Mouse (Mus musculus): ENCODE data around the gene Fbxo9. TPM values are rescaled to one million over a fixed set of nuclear protein-coding genes. Genes with fewer than 3 reads are reported as not detected.

The Fbxo9 gene
- polyA plus RNA-seq, 1 experiment from 2014 or later = 25.0 TPM

GRCm38 (mm10) chr9:78105501-78105932 is 3.3 kb downstream of the Fbxo9 start:
- no peak for DNase-seq (ENCODE audit: low spot score)
- peaks cover 4% of the 10 kb centered on the region; the same call in 1 of the 2 replicates for H3K27me3 ChIP-seq (ENCODE audit: insufficient read depth, poor library complexity, severe bottlenecking)
- no peak overlapping the region for H3K27ac ChIP-seq
- no peaks in the 10 kb centered on the region for H3K9me3 ChIP-seq
- 89% methylated on average over 6 of the region's 6 CpGs for WGBS
- no peak overlapping the region for H3K4me3 ChIP-seq
- H3K4me1 ChIP-seq (replicated peaks) = peaks cover 22% of the 10 kb centered on the region
- H3K36me3 ChIP-seq = peaks cover 17% of the 10 kb centered on the region

- peaks cover 22% of the 10 kb centered on the region for H3K4me1 ChIP-seq (replicated peaks)
- H3K4me3 ChIP-seq = no peak overlapping the region
- peaks cover 23% of the 10 kb centered on the region for H3K36me3 ChIP-seq
- no peak overlapping the region for H3K27ac ChIP-seq
- DNase-seq (ENCODE audit: low spot score) = no peak
- whole genome bisulfite sequencing = 93% methylated on average over 6 of the region's 6 CpGs
- H3K9me3 ChIP-seq = no peaks in the 10 kb centered on the region
- H3K27me3 ChIP-seq (ENCODE audit: insufficient read depth, poor library complexity, severe bottlenecking) = peaks cover 4% of the 10 kb centered on the region; the same call in 1 of the 2 replicates
These were observed 3.9 kb downstream of the Fbxo9 start for GRCm38 (mm10) chr9:78104973-78105372.

- Histone ChIP-seq H3K27ac (no peak overlapping the region), H3K27me3 (ENCODE audit: insufficient read depth, poor library complexity, severe bottlenecking) (peaks cover 4% of the 10 kb centered on the region; the same call in 1 of the 2 replicates), H3K4me1 (replicated peaks) (peaks cover 15% of the 10 kb centered on the region), H3K4me3 (no peak overlapping the region), H3K36me3 (peaks cover 30% of the 10 kb centered on the region), H3K9me3 (no peaks in the 10 kb centered on the region)
- 90% methylated on average over 8 of the region's 8 CpGs for WGBS
- no peak for DNase-seq (ENCODE audit: low spot score)
These were observed 4.8 kb downstream of the Fbxo9 start for GRCm38 (mm10) chr9:78103965-78104560.

GRCm38 (mm10) chr9:78101431-78101830 is 7.4 kb downstream of the Fbxo9 start:
- Histone ChIP-seq H3K27ac (no peak overlapping the region), H3K9me3 (peaks cover 4% of the 10 kb centered on the region), H3K4me1 (replicated peaks) (no peaks in the 10 kb centered on the region), H3K27me3 (ENCODE audit: insufficient read depth, poor library complexity, severe bottlenecking) (no peaks in the 10 kb centered on the region), H3K4me3 (no peak overlapping the region), H3K36me3 (peaks cover 57% of the 10 kb centered on the region)
- no peak for DNase-seq (ENCODE audit: low spot score)
- WGBS = 80% methylated on average over 4 of the region's 4 CpGs

- Histone ChIP-seq H3K36me3 (peaks cover 59% of the 10 kb centered on the region), H3K4me1 (replicated peaks) (no peaks in the 10 kb centered on the region), H3K4me3 (no peak overlapping the region), H3K9me3 (peaks cover 5% of the 10 kb centered on the region), H3K27me3 (ENCODE audit: insufficient read depth, poor library complexity, severe bottlenecking) (no peaks in the 10 kb centered on the region), H3K27ac (no peak overlapping the region)
- 88% methylated on average over 5 of the region's 5 CpGs for WGBS
- no peak for DNase-seq (ENCODE audit: low spot score)
These were observed 7.9 kb downstream of the Fbxo9 start for GRCm38 (mm10) chr9:78100956-78101355.

- Histone ChIP-seq H3K27me3 (ENCODE audit: insufficient read depth, poor library complexity, severe bottlenecking) (no peaks in the 10 kb centered on the region), H3K4me1 (replicated peaks) (no peaks in the 10 kb centered on the region), H3K36me3 (peaks cover 68% of the 10 kb centered on the region), H3K27ac (no peak overlapping the region), H3K9me3 (peaks cover 5% of the 10 kb centered on the region), H3K4me3 (no peak overlapping the region)
- 96% methylated on average over 6 of the region's 6 CpGs for WGBS
- DNase-seq (ENCODE audit: low spot score) = no peak
These were observed 12.5 kb downstream of the Fbxo9 start for GRCm38 (mm10) chr9:78096376-78096775.

- peaks cover 5% of the 10 kb centered on the region for H3K9me3 ChIP-seq
- H3K4me3 ChIP-seq = no peak overlapping the region
- no peaks in the 10 kb centered on the region for H3K4me1 ChIP-seq (replicated peaks)
- H3K27me3 ChIP-seq (ENCODE audit: insufficient read depth, poor library complexity, severe bottlenecking) = no peaks in the 10 kb centered on the region
- no peak overlapping the region for H3K27ac ChIP-seq
- H3K36me3 ChIP-seq = peaks cover 65% of the 10 kb centered on the region
- no peak for DNase-seq (ENCODE audit: low spot score)
- 95% methylated on average over 12 of the region's 12 CpGs for WGBS
These were observed 13.2 kb downstream of the Fbxo9 start for GRCm38 (mm10) chr9:78095686-78096085.

GRCm38 (mm10) chr9:78090596-78090995 is 18.3 kb downstream of the Fbxo9 start:
- Histone ChIP-seq H3K27me3 (ENCODE audit: insufficient read depth, poor library complexity, severe bottlenecking) (no peaks in the 10 kb centered on the region), H3K4me1 (replicated peaks) (no peaks in the 10 kb centered on the region), H3K9me3 (no peaks in the 10 kb centered on the region), H3K36me3 (peaks cover 45% of the 10 kb centered on the region), H3K4me3 (no peak overlapping the region), H3K27ac (no peak overlapping the region)
- 90% methylated on average over 3 of the region's 3 CpGs for WGBS
- no peak for DNase-seq (ENCODE audit: low spot score)

GRCm38 (mm10) chr9:78089906-78090305 is 19.0 kb downstream of the Fbxo9 start:
- WGBS = 87% methylated on average over 1 of the region's 1 CpGs
- Histone ChIP-seq H3K9me3 (no peaks in the 10 kb centered on the region), H3K4me1 (replicated peaks) (no peaks in the 10 kb centered on the region), H3K4me3 (no peak overlapping the region), H3K27ac (no peak overlapping the region), H3K27me3 (ENCODE audit: insufficient read depth, poor library complexity, severe bottlenecking) (no peaks in the 10 kb centered on the region), H3K36me3 (peaks cover 45% of the 10 kb centered on the region)
- DNase-seq (ENCODE audit: low spot score) = no peak

- WGBS = 81% methylated on average over 7 of the region's 7 CpGs
- H3K36me3 ChIP-seq = peaks cover 51% of the 10 kb centered on the region
- H3K4me1 ChIP-seq (replicated peaks) = no peaks in the 10 kb centered on the region
- H3K4me3 ChIP-seq = no peak overlapping the region
- DNase-seq (ENCODE audit: low spot score) = no peak
- H3K27me3 ChIP-seq (ENCODE audit: insufficient read depth, poor library complexity, severe bottlenecking) = no peaks in the 10 kb centered on the region
- no peaks in the 10 kb centered on the region for H3K9me3 ChIP-seq
- no peak overlapping the region for H3K27ac ChIP-seq
These were observed 19.9 kb downstream of the Fbxo9 start for GRCm38 (mm10) chr9:78088971-78089370.

GRCm38 (mm10) chr9:78088521-78088920 is 20.3 kb downstream of the Fbxo9 start:
- WGBS = 73% methylated on average over 4 of the region's 4 CpGs
- peaks cover 55% of the 10 kb centered on the region for H3K36me3 ChIP-seq
- no peak for DNase-seq (ENCODE audit: low spot score)
- no peaks in the 10 kb centered on the region for H3K4me1 ChIP-seq (replicated peaks)
- H3K27me3 ChIP-seq (ENCODE audit: insufficient read depth, poor library complexity, severe bottlenecking) = no peaks in the 10 kb centered on the region
- H3K9me3 ChIP-seq = no peaks in the 10 kb centered on the region
- H3K27ac ChIP-seq = no peak overlapping the region
- H3K4me3 ChIP-seq = no peak overlapping the region

- no peaks in the 10 kb centered on the region for H3K4me1 ChIP-seq (replicated peaks)
- H3K4me3 ChIP-seq = no peak overlapping the region
- H3K9me3 ChIP-seq = no peaks in the 10 kb centered on the region
- no peak for DNase-seq (ENCODE audit: low spot score)
- no peaks in the 10 kb centered on the region for H3K27me3 ChIP-seq (ENCODE audit: insufficient read depth, poor library complexity, severe bottlenecking)
- peaks cover 55% of the 10 kb centered on the region for H3K36me3 ChIP-seq
- 91% methylated on average over 9 of the region's 9 CpGs for WGBS
- no peak overlapping the region for H3K27ac ChIP-seq
These were observed 21.1 kb downstream of the Fbxo9 start for GRCm38 (mm10) chr9:78087751-78088150.

- no peaks in the 10 kb centered on the region for H3K4me1 ChIP-seq (replicated peaks)
- WGBS = 89% methylated on average over 14 of the region's 14 CpGs
- no peak for DNase-seq (ENCODE audit: low spot score)
- peaks cover 65% of the 10 kb centered on the region for H3K36me3 ChIP-seq
- no peaks in the 10 kb centered on the region for H3K27me3 ChIP-seq (ENCODE audit: insufficient read depth, poor library complexity, severe bottlenecking)
- H3K27ac ChIP-seq = no peak overlapping the region
- no peak overlapping the region for H3K4me3 ChIP-seq
- H3K9me3 ChIP-seq = no peaks in the 10 kb centered on the region
These were observed 23.1 kb downstream of the Fbxo9 start for GRCm38 (mm10) chr9:78085722-78086287.
